Mouse (Mus musculus) ES-E14 (cell line): Measurements from ENCODE around the gene Pdzk1.

ENCODE experiments used
- CHD2 ChIP-seq: IDR thresholded peaks from 2 replicates; pipeline ENCODE4 v1.6.1; 2014; ENCODE audit warnings: mild to moderate bottlenecking, low read depth, low read length, inconsistent platforms
- HCFC1 ChIP-seq: IDR thresholded peaks from 2 replicates; pipeline ENCODE4 v1.6.1; 2012; ENCODE audit warnings: low read length, inconsistent platforms, borderline replicate concordance; ENCODE audit not compliant: insufficient read depth
- MAFK ChIP-seq: IDR thresholded peaks from 2 replicates; pipeline ENCODE4 v1.6.1; 2014; ENCODE audit warnings: mild to moderate bottlenecking, low read depth, low read length, inconsistent platforms; ENCODE audit not compliant: insufficient read depth
- ZC3H11A ChIP-seq: IDR thresholded peaks from 2 replicates; pipeline ENCODE4 v1.6.1; 2012; ENCODE audit warnings: low read depth, mild to moderate bottlenecking, inconsistent platforms, low read length, borderline replicate concordance
- ZNF384 ChIP-seq: IDR thresholded peaks from 2 replicates; pipeline ENCODE4 v1.6.1; 2012; ENCODE audit warnings: low read depth, low read length, inconsistent platforms

- TF ChIP-seq MAFK (no peak), ZC3H11A (no peak), CHD2 (no peak), ZNF384 (no peak), HCFC1 (no peak)
These were observed 42.0 kb downstream of the Pdzk1 start for GRCm38 (mm10) chr3:96871070-96871469.
